Mouse (Mus musculus): ENCODE measurements at regions not wholly inside any gene's neighbourhood (a gene's known extent, or its start where the extent isn't known, plus 50 kb on each side); places are given as distances from the start of the nearest gene placed in this dataset.

GRCm38 (mm10) chr4:45640713-45641112 is 108.4 kb upstream of the Shb start:
- TF ChIP-seq CTCF (IDR thresholded peaks at IDR 0.05; ENCODE audit: extremely low read depth, insufficient read depth, low read length) (no peak), POLR2A (IDR thresholded peaks at IDR 0.05; ENCODE audit: extremely low read depth, insufficient read depth, low read length) (no peak)
